Mouse (Mus musculus): ENCODE measurements around the gene C5ar2.

DNA sequence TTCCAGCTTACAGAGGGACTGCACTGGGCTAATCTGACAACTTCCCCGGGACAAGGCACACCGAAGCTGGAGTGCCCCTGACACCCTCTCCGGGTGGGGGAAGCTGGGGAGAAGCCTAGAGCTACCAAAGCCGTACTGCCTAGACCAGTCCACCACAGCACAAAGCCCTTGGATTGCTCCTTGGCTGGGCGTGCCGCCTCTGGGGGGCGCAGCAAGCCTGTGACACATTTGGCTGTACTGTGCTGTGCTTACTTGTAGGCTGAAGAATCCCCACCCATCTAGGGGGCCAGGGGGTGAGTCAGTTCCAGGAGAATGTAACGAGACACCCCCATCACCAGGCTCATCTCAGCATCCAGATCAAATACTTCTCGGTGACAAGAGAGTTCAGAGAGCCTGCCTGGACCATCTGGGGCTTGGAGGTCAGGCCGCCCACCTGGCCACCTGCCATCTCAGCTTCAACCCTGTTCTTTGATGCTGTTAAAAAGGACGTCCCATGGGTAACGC lies 33.0 kb downstream of the C5ar2 start:
- TF ChIP-seq CTCF (IDR thresholded peaks at IDR 0.05; ENCODE audit: low read depth) (no peak; the same call in 1 of the 2 replicates), EP300 (IDR thresholded peaks at IDR 0.05; ENCODE audit: low read depth) (no peak)
